Mouse (Mus musculus): ENCODE measurements around the gene R3hdm2. TPM values are rescaled to one million over a fixed set of nuclear protein-coding genes. Genes with fewer than 3 reads are reported as not detected.

Gene R3hdm2
- polyA plus RNA-seq, 1 experiment from 2014 or later = 35.8 TPM

GRCm38 (mm10) chr10:127536586-127537314 lies 156.6 kb downstream of the R3hdm2 start:
- no peak overlapping the region for H3K4me3 ChIP-seq (ENCODE audit: low read depth, low read length)
- H3K27ac ChIP-seq (replicated peaks; ENCODE audit: low read depth, low read length) = no peak overlapping the region
- DNase-seq (ENCODE audit: low spot score) (peak; percentile 57), ATAC-seq (ENCODE audit: insufficient number of reproducible peaks, low FRiP score, low TSS enrichment, low read depth) (no peak; the same call in 1 of the 2 replicates)
- no peak overlapping the region for H3K9ac ChIP-seq (ENCODE audit: low read length)
- H3K4me2 ChIP-seq (ENCODE audit: low read depth, severe bottlenecking) = no peak overlapping the region
- H3K27me3 ChIP-seq (ENCODE audit: control insufficient read depth, insufficient read depth, low read length) = peaks cover 48% of the 10 kb centered on the region
- peaks cover 9% of the 10 kb centered on the region; the same call in 1 of the 2 replicates for H3K36me3 ChIP-seq (ENCODE audit: control insufficient read depth, insufficient read depth, low read length)
- peaks cover 20% of the 10 kb centered on the region for H3K4me1 ChIP-seq (ENCODE audit: control insufficient read depth, insufficient read depth, low read length)
- 16% methylated on average over 8 of the region's 8 CpGs for WGBS
- no peaks in the 10 kb centered on the region for H3K9me3 ChIP-seq (ENCODE audit: control insufficient read depth, low read length)

GRCm38 (mm10) chr10:127537854-127538583 lies 157.9 kb downstream of the R3hdm2 start:
- Histone ChIP-seq H3K9ac (ENCODE audit: low read length) (no peak overlapping the region), H3K4me1 (ENCODE audit: control insufficient read depth, insufficient read depth, low read length) (peaks cover 12% of the 10 kb centered on the region), H3K27me3 (ENCODE audit: control insufficient read depth, insufficient read depth, low read length) (peaks cover 36% of the 10 kb centered on the region), H3K36me3 (ENCODE audit: control insufficient read depth, insufficient read depth, low read length) (peaks cover 14% of the 10 kb centered on the region), H3K27ac (replicated peaks; ENCODE audit: low read depth, low read length) (no peak overlapping the region), H3K4me2 (ENCODE audit: low read depth, severe bottlenecking) (no peak overlapping the region), H3K9me3 (ENCODE audit: control insufficient read depth, low read length) (no peaks in the 10 kb centered on the region), H3K4me3 (ENCODE audit: low read depth, low read length) (no peak overlapping the region)
- ATAC-seq (ENCODE audit: insufficient number of reproducible peaks, low FRiP score, low TSS enrichment, low read depth) = peak; percentile 11; the same call in 1 of the 2 replicates
- 25% methylated on average over 7 of the region's 7 CpGs for WGBS
- peak; percentile 83 for DNase-seq (ENCODE audit: low spot score)

GRCm38 (mm10) chr10:127541510-127541909 lies 161.4 kb downstream of the R3hdm2 start:
- no peak for ATAC-seq (ENCODE audit: insufficient number of reproducible peaks, low FRiP score, low TSS enrichment, low read depth)
- Histone ChIP-seq H3K4me1 (ENCODE audit: control insufficient read depth, insufficient read depth, low read length) (no peaks in the 10 kb centered on the region), H3K9ac (ENCODE audit: low read length) (no peak overlapping the region), H3K36me3 (ENCODE audit: control insufficient read depth, insufficient read depth, low read length) (peaks cover 31% of the 10 kb centered on the region), H3K27ac (replicated peaks; ENCODE audit: low read depth, low read length) (no peak overlapping the region), H3K27me3 (ENCODE audit: control insufficient read depth, insufficient read depth, low read length) (peaks cover under 1% of the 10 kb centered on the region), H3K4me2 (ENCODE audit: low read depth, severe bottlenecking) (no peak overlapping the region), H3K9me3 (ENCODE audit: control insufficient read depth, low read length) (no peaks in the 10 kb centered on the region), H3K4me3 (ENCODE audit: low read depth, low read length) (no peak overlapping the region)
- DNase-seq (ENCODE audit: low spot score) = no peak
- 94% methylated on average over 8 of the region's 8 CpGs for WGBS

- H3K4me2 ChIP-seq (ENCODE audit: low read depth, severe bottlenecking) = no peak overlapping the region
- 92% methylated on average over 13 of the region's 13 CpGs for WGBS
- no peaks in the 10 kb centered on the region for H3K9me3 ChIP-seq (ENCODE audit: control insufficient read depth, low read length)
- H3K36me3 ChIP-seq (ENCODE audit: control insufficient read depth, insufficient read depth, low read length) = peaks cover 36% of the 10 kb centered on the region
- no peak overlapping the region for H3K9ac ChIP-seq (ENCODE audit: low read length)
- no peak for DNase-seq (ENCODE audit: low spot score)
- H3K4me3 ChIP-seq (ENCODE audit: low read depth, low read length) = no peak overlapping the region
- ATAC-seq (ENCODE audit: insufficient number of reproducible peaks, low FRiP score, low TSS enrichment, low read depth) = no peak
- H3K27ac ChIP-seq (replicated peaks; ENCODE audit: low read depth, low read length) = no peak overlapping the region
- no peaks in the 10 kb centered on the region for H3K27me3 ChIP-seq (ENCODE audit: control insufficient read depth, insufficient read depth, low read length)
- H3K4me1 ChIP-seq (ENCODE audit: control insufficient read depth, insufficient read depth, low read length) = no peaks in the 10 kb centered on the region
Observed at GRCm38 (mm10) chr10:127542084-127542483, 162.0 kb downstream of the R3hdm2 start.

- Histone ChIP-seq H3K4me3 (ENCODE audit: low read depth, low read length) (no peak overlapping the region), H3K4me1 (ENCODE audit: control insufficient read depth, insufficient read depth, low read length) (no peaks in the 10 kb centered on the region), H3K36me3 (ENCODE audit: control insufficient read depth, insufficient read depth, low read length) (peaks cover 41% of the 10 kb centered on the region), H3K27ac (replicated peaks; ENCODE audit: low read depth, low read length) (no peak overlapping the region), H3K27me3 (ENCODE audit: control insufficient read depth, insufficient read depth, low read length) (no peaks in the 10 kb centered on the region), H3K9ac (ENCODE audit: low read length) (no peak overlapping the region), H3K4me2 (ENCODE audit: low read depth, severe bottlenecking) (no peak overlapping the region), H3K9me3 (ENCODE audit: control insufficient read depth, low read length) (no peaks in the 10 kb centered on the region)
- no peak for ATAC-seq (ENCODE audit: insufficient number of reproducible peaks, low FRiP score, low TSS enrichment, low read depth)
- 52% methylated on average over 6 of the region's 6 CpGs for WGBS
- no peak for DNase-seq (ENCODE audit: low spot score)
Observed at GRCm38 (mm10) chr10:127542720-127543119, 162.6 kb downstream of the R3hdm2 start.

- WGBS = 82% methylated on average over 3 of the region's 3 CpGs
- ATAC-seq (ENCODE audit: insufficient number of reproducible peaks, low FRiP score, low TSS enrichment, low read depth) = no peak
- H3K9ac ChIP-seq (ENCODE audit: low read length) = no peak overlapping the region
- peaks cover 48% of the 10 kb centered on the region for H3K36me3 ChIP-seq (ENCODE audit: control insufficient read depth, insufficient read depth, low read length)
- H3K27ac ChIP-seq (replicated peaks; ENCODE audit: low read depth, low read length) = no peak overlapping the region
- no peak for DNase-seq (ENCODE audit: low spot score)
- H3K4me2 ChIP-seq (ENCODE audit: low read depth, severe bottlenecking) = no peak overlapping the region
- no peak overlapping the region for H3K4me3 ChIP-seq (ENCODE audit: low read depth, low read length)
- H3K27me3 ChIP-seq (ENCODE audit: control insufficient read depth, insufficient read depth, low read length) = no peaks in the 10 kb centered on the region
- no peaks in the 10 kb centered on the region for H3K4me1 ChIP-seq (ENCODE audit: control insufficient read depth, insufficient read depth, low read length)
- H3K9me3 ChIP-seq (ENCODE audit: control insufficient read depth, low read length) = no peaks in the 10 kb centered on the region
Observed at GRCm38 (mm10) chr10:127543916-127544315, 163.8 kb downstream of the R3hdm2 start.

- Histone ChIP-seq H3K27me3 (ENCODE audit: control insufficient read depth, insufficient read depth, low read length) (no peaks in the 10 kb centered on the region), H3K27ac (replicated peaks; ENCODE audit: low read depth, low read length) (no peak overlapping the region), H3K9ac (ENCODE audit: low read length) (no peak overlapping the region), H3K4me1 (ENCODE audit: control insufficient read depth, insufficient read depth, low read length) (no peaks in the 10 kb centered on the region), H3K4me2 (ENCODE audit: low read depth, severe bottlenecking) (no peak overlapping the region), H3K9me3 (ENCODE audit: control insufficient read depth, low read length) (no peaks in the 10 kb centered on the region), H3K36me3 (ENCODE audit: control insufficient read depth, insufficient read depth, low read length) (peaks cover 50% of the 10 kb centered on the region), H3K4me3 (ENCODE audit: low read depth, low read length) (no peak overlapping the region)
- DNase-seq (ENCODE audit: low spot score) (no peak), ATAC-seq (ENCODE audit: insufficient number of reproducible peaks, low FRiP score, low TSS enrichment, low read depth) (no peak)
- 96% methylated on average over 20 of the region's 20 CpGs for WGBS
Observed at GRCm38 (mm10) chr10:127544375-127544774, 164.2 kb downstream of the R3hdm2 start.

- no peak for DNase-seq (ENCODE audit: low spot score)
- H3K4me1 ChIP-seq (ENCODE audit: control insufficient read depth, insufficient read depth, low read length) = no peaks in the 10 kb centered on the region
- H3K4me3 ChIP-seq (ENCODE audit: low read depth, low read length) = no peak overlapping the region
- no peak for ATAC-seq (ENCODE audit: insufficient number of reproducible peaks, low FRiP score, low TSS enrichment, low read depth)
- H3K9ac ChIP-seq (ENCODE audit: low read length) = no peak overlapping the region
- no peak overlapping the region for H3K4me2 ChIP-seq (ENCODE audit: low read depth, severe bottlenecking)
- H3K9me3 ChIP-seq (ENCODE audit: control insufficient read depth, low read length) = no peaks in the 10 kb centered on the region
- H3K36me3 ChIP-seq (ENCODE audit: control insufficient read depth, insufficient read depth, low read length) = peaks cover 58% of the 10 kb centered on the region
- WGBS = 94% methylated on average over 7 of the region's 7 CpGs
- H3K27ac ChIP-seq (replicated peaks; ENCODE audit: low read depth, low read length) = no peak overlapping the region
- no peaks in the 10 kb centered on the region for H3K27me3 ChIP-seq (ENCODE audit: control insufficient read depth, insufficient read depth, low read length)
Observed at GRCm38 (mm10) chr10:127546505-127546904, 166.4 kb downstream of the R3hdm2 start.
